Mouse (Mus musculus): ENCODE data around the gene Moap1. TPM values are rescaled to one million over a fixed set of nuclear protein-coding genes. Genes with fewer than 3 reads are reported as not detected.
A peak's percentile ranks its signal among the peaks of the same experiment; 100 is the strongest.

Moap1 gene
- total and polyA plus RNA-seq, 3 experiments: 8.2 to 8.4 TPM; not detected in 1

DNA sequence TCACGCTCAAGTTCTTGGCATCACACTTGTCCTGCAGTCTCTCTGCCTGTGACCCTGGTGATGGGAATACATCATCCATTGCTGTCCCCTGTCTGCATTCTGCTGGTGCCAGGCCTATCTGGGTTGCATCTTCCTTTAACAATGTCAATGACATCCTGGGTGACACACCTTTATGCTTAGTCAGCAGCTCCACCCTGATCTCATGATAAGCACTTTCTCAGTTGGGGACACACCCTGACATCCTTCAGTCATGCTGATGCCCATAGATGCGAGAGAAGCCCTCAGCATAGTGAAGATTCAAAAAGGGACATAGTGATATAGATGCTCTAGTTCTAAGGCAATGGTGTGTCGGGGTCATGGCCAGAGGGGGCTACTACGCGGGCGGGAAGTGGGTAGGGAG is 18.3 kb downstream of the Moap1 start:
- DNase-seq (ENCODE audit: low read depth, low spot score): peak; percentile 32
- H3K4me3 ChIP-seq (ENCODE audit: control insufficient read depth in 1 of 2, insufficient read depth in 1 of 2, low read depth in 2 of 2, low read length in 2 of 2): no peak overlapping the region

DNA sequence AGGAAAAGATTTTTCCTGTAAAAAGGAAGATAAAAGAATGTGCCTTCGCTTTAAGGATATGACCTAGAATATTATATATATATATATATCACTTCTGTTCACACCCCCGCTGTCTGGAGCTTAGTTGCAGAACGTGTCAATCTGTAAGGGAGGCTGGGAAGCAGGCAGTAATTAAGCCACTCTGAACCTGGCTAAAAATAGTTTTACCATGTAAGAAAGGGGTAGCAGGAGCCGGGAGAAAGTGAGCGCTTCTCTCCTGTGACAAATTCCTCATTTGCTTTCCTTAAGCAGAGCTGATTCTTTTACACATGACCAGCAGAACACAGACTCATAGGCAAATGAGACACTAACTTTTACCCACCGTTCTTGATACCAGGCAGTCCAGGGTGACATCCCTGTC is 19.6 kb downstream of the Moap1 start:
- Histone ChIP-seq H3K27me3 (ENCODE audit: control insufficient read depth in 1 of 2, insufficient read depth in 2 of 2, low read length in 2 of 2) (no peaks in the 10 kb centered on the region), H3K9ac (ENCODE audit: control insufficient read depth, low read depth, low read length, poor library complexity, severe bottlenecking) (no peak overlapping the region), H3K9me3 (replicated peaks; ENCODE audit: insufficient read depth, low read length) (no peaks in the 10 kb centered on the region), H3K36me3 (ENCODE audit: control insufficient read depth in 1 of 2, insufficient read depth in 2 of 2, low read length in 2 of 2) (peaks cover 0 to 8% of the 10 kb centered on the region in 2 experiments; a peak in 2 of 4 replicates), H3K4me3 (ENCODE audit: control insufficient read depth in 1 of 2, insufficient read depth in 1 of 2, low read depth in 2 of 2, low read length in 2 of 2) (no peak overlapping the region), H3K79me2 (ENCODE audit: control insufficient read depth, insufficient read depth, low read length, poor library complexity) (no peaks in the 10 kb centered on the region), H3K4me1 (ENCODE audit: control insufficient read depth in 1 of 2, insufficient read depth in 2 of 2, low read length in 2 of 2) (peaks cover 0 to 16% of the 10 kb centered on the region in 2 experiments; a peak in 2 of 4 replicates), H3K27ac (ENCODE audit: control insufficient read depth, low read depth, low read length) (no peak overlapping the region)
- no peak for TF ChIP-seq POLR2AphosphoS2 (IDR thresholded peaks at IDR 0.05; ENCODE audit: low read length)
- no peak for TF ChIP-seq KAT2A (conservative IDR thresholded peaks at IDR 0.05; ENCODE audit: low read depth, low read length)
- no peak for TF ChIP-seq ELF1 (IDR thresholded peaks at IDR 0.05; ENCODE audit: low read depth, low read length)
- TF ChIP-seq POLR2AphosphoS5 (IDR thresholded peaks at IDR 0.05; ENCODE audit: borderline replicate concordance, low read depth, low read length): no peak
- no peak for TF ChIP-seq ETS1 (IDR thresholded peaks at IDR 0.05; ENCODE audit: low read depth, low read length)
- TF ChIP-seq TAL1 (IDR thresholded peaks at IDR 0.05; ENCODE audit: low read length): no peak
- no peak for TF ChIP-seq CTCF (IDR thresholded peaks at IDR 0.05 in 2 of 3, conservative IDR thresholded peaks at IDR 0.05 in 1 of 3; ENCODE audit: control insufficient read depth in 1 of 3, insufficient read depth in 1 of 3, low read depth in 2 of 3, low read length in 3 of 3, poor library complexity in 1 of 3, severe bottlenecking in 1 of 3)
- no peak for TF ChIP-seq ZMIZ1 (IDR thresholded peaks at IDR 0.05; ENCODE audit: low read depth, low read length)
- TF ChIP-seq SIN3A (IDR thresholded peaks at IDR 0.05; ENCODE audit: low read length): no peak
- DNase-seq (ENCODE audit: low read depth, low spot score): no peak

More for the DNA sequence above, 18.3 kb downstream of the Moap1 start:
- peak; percentile 68; the same call in 1 of the 2 replicates for TF ChIP-seq MAFK (IDR thresholded peaks at IDR 0.05; ENCODE audit: borderline replicate concordance, low read depth, low read length)
- TF ChIP-seq SMC3 (IDR thresholded peaks at IDR 0.05; ENCODE audit: low read depth, low read length): no peak
- peak; percentile 60 for TF ChIP-seq GATA1 (IDR thresholded peaks at IDR 0.05; ENCODE audit: low read depth, low read length)
- Histone ChIP-seq H3K27me3 (ENCODE audit: control insufficient read depth in 1 of 2, insufficient read depth in 2 of 2, low read length in 2 of 2) (no peaks in the 10 kb centered on the region), H3K9me3 (replicated peaks; ENCODE audit: insufficient read depth, low read length) (no peaks in the 10 kb centered on the region), H3K79me2 (ENCODE audit: control insufficient read depth, insufficient read depth, low read length, poor library complexity) (no peaks in the 10 kb centered on the region), H3K9ac (ENCODE audit: control insufficient read depth, low read depth, low read length, poor library complexity, severe bottlenecking) (no peak overlapping the region), H3K36me3 (ENCODE audit: control insufficient read depth in 1 of 2, insufficient read depth in 2 of 2, low read length in 2 of 2) (peaks cover 0 to 11% of the 10 kb centered on the region in 2 experiments; a peak in 2 of 4 replicates), H3K4me1 (ENCODE audit: control insufficient read depth in 1 of 2, insufficient read depth in 2 of 2, low read length in 2 of 2) (peaks cover 0 to 21% of the 10 kb centered on the region in 2 experiments; a peak in 2 of 4 replicates), H3K27ac (ENCODE audit: control insufficient read depth, low read depth, low read length) (no peak overlapping the region)

DNA sequence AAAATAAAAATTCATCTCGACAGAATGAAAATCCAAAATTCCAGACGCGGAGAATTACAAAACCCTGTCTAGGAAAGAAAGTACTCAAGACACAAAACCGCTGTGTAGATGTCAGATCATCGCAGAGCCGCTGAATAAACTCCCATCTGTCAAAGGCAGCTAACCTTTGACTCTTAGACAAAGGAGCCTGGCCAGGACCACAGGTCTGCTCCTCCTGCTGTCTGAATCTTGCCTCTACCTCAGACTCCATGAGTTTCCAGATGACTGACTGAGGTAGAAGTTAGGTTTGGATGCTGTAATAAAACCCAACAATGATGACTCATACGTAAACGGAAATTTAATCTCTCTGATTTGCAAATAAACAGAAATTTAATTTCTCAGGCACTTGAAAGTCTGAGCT is 20.5 kb downstream of the Moap1 start:
- Histone ChIP-seq H3K27ac (ENCODE audit: control insufficient read depth, low read depth, low read length) (no peak overlapping the region), H3K4me3 (ENCODE audit: control insufficient read depth in 1 of 2, insufficient read depth in 1 of 2, low read depth in 2 of 2, low read length in 2 of 2) (no peak overlapping the region), H3K79me2 (ENCODE audit: control insufficient read depth, insufficient read depth, low read length, poor library complexity) (no peaks in the 10 kb centered on the region), H3K27me3 (ENCODE audit: control insufficient read depth in 1 of 2, insufficient read depth in 2 of 2, low read length in 2 of 2) (no peaks in the 10 kb centered on the region), H3K4me1 (ENCODE audit: control insufficient read depth in 1 of 2, insufficient read depth in 2 of 2, low read length in 2 of 2) (peaks cover 0 to 16% of the 10 kb centered on the region in 2 experiments; a peak in 2 of 4 replicates), H3K36me3 (ENCODE audit: control insufficient read depth in 1 of 2, insufficient read depth in 2 of 2, low read length in 2 of 2) (peaks cover 0 to 8% of the 10 kb centered on the region in 2 experiments; a peak in 2 of 4 replicates), H3K9ac (ENCODE audit: control insufficient read depth, low read depth, low read length, poor library complexity, severe bottlenecking) (no peak overlapping the region), H3K9me3 (replicated peaks; ENCODE audit: insufficient read depth, low read length) (no peaks in the 10 kb centered on the region)
- no peak for TF ChIP-seq JUND (IDR thresholded peaks at IDR 0.05; ENCODE audit: low read depth, low read length)
- TF ChIP-seq TBP (IDR thresholded peaks at IDR 0.05; ENCODE audit: low read depth, low read length): no peak
- no peak for TF ChIP-seq MAX (IDR thresholded peaks at IDR 0.05; ENCODE audit: low read length)
- no peak for DNase-seq (ENCODE audit: low read depth, low spot score)
